Mouse (Mus musculus): ENCODE data around the gene Itln1. TPM values are rescaled to one million over a fixed set of nuclear protein-coding genes. Genes with fewer than 3 reads are reported as not detected.
A peak's percentile ranks its signal among the peaks of the same experiment; 100 is the strongest.

Itln1 gene
- polyA plus RNA-seq, 1 experiment from 2014 or later, result not detected

- DNase-seq (peak; percentile 73), ATAC-seq (ENCODE audit: insufficient read depth) (no peak)
- Histone ChIP-seq H3K4me3 (ENCODE audit: low read depth, low read length) (peak overlapping the region; percentile 6; the same call in 1 of the 2 replicates), H3K27ac (ENCODE audit: low read depth) (peak overlapping the region; percentile 96), H3K4me2 (peak overlapping the region; percentile 54), H3K9ac (peak overlapping the region; percentile 32; the same call in 1 of the 2 replicates), H3K27me3 (ENCODE audit: insufficient read depth, low read length) (no peaks in the 10 kb centered on the region), H3K9me3 (ENCODE audit: low read depth, low read length) (no peaks in the 10 kb centered on the region), H3K4me1 (ENCODE audit: insufficient read depth) (0 out of 2 replicates have a peak, but pooled peaks cover 3% of the 10 kb centered on the region), H3K36me3 (ENCODE audit: insufficient read depth) (no peaks in the 10 kb centered on the region)
- peak; percentile 70 for TF ChIP-seq CTCF (IDR thresholded peaks at IDR 0.05; ENCODE audit: low read depth)
- 5% methylated on average over 5 of the region's 5 CpGs for WGBS
Observed at GRCm38 (mm10) chr1:171501636-171502080, 33.4 kb downstream of the Itln1 start.

GRCm38 (mm10) chr1:171501016-171501610, 34.0 kb downstream of the Itln1 start:
- WGBS, result 51% methylated on average over 6 of the region's 6 CpGs
- 0 out of 2 replicates have a peak, but pooled peaks cover 3% of the 10 kb centered on the region for H3K4me1 ChIP-seq (ENCODE audit: insufficient read depth)
- ATAC-seq (ENCODE audit: insufficient read depth) (no peak), DNase-seq (no peak)
- no peaks in the 10 kb centered on the region for H3K36me3 ChIP-seq (ENCODE audit: insufficient read depth)
- no peak for TF ChIP-seq CTCF (IDR thresholded peaks at IDR 0.05; ENCODE audit: low read depth)
- H3K4me3 ChIP-seq (ENCODE audit: low read depth, low read length), result no peak overlapping the region
- H3K9ac ChIP-seq, result no peak overlapping the region
- H3K9me3 ChIP-seq (ENCODE audit: low read depth, low read length), result no peaks in the 10 kb centered on the region
- no peaks in the 10 kb centered on the region for H3K27me3 ChIP-seq (ENCODE audit: insufficient read depth, low read length)
- no peak overlapping the region; the same call in 1 of the 2 replicates for H3K4me2 ChIP-seq
- H3K27ac ChIP-seq (ENCODE audit: low read depth), result no peak overlapping the region

DNA sequence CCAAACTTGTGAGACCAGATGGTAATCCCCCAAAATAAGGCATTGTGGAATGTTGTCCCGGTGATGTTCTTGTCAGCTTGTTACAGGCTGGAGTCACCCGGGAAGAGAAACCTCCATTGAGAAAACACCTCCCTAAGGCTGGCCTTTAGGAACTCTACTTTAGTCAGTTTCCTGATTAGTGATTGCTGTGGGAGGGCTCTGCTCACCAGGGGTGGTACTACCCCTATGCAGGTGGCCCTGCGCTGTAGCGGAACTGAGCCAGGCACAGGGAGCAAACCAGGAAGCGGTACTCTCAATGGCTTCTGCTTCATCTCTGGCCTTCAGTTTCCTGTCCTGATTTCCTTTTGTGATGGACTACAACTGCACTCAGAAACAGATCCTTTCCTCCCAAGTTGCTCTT, 35.2 kb downstream of the Itln1 start:
- WGBS, result 73% methylated on average over 5 of the region's 5 CpGs
- no peak overlapping the region for H3K27ac ChIP-seq (ENCODE audit: low read depth)
- no peaks in the 10 kb centered on the region for H3K36me3 ChIP-seq (ENCODE audit: insufficient read depth)
- ATAC-seq (ENCODE audit: insufficient read depth) (no peak), DNase-seq (no peak)
- no peak overlapping the region for H3K4me2 ChIP-seq
- H3K9me3 ChIP-seq (ENCODE audit: low read depth, low read length), result no peaks in the 10 kb centered on the region
- 0 out of 2 replicates have a peak, but pooled peaks cover 3% of the 10 kb centered on the region for H3K4me1 ChIP-seq (ENCODE audit: insufficient read depth)
- no peaks in the 10 kb centered on the region for H3K27me3 ChIP-seq (ENCODE audit: insufficient read depth, low read length)
- no peak overlapping the region for H3K9ac ChIP-seq
- no peak for TF ChIP-seq CTCF (IDR thresholded peaks at IDR 0.05; ENCODE audit: low read depth)
- H3K4me3 ChIP-seq (ENCODE audit: low read depth, low read length), result no peak overlapping the region

GRCm38 (mm10) chr1:171495371-171495770, 39.7 kb downstream of the Itln1 start:
- no peak for ATAC-seq (ENCODE audit: insufficient read depth)
- H3K4me3 ChIP-seq (ENCODE audit: low read depth, low read length), result no peak overlapping the region
- no peak for DNase-seq

GRCm38 (mm10) chr1:171494241-171494640, 40.9 kb downstream of the Itln1 start:
- ATAC-seq (ENCODE audit: insufficient read depth) (no peak), DNase-seq (no peak)
- no peak overlapping the region for H3K27ac ChIP-seq (ENCODE audit: low read depth)
- H3K27me3 ChIP-seq (ENCODE audit: insufficient read depth, low read length), result no peaks in the 10 kb centered on the region
- H3K4me1 ChIP-seq (ENCODE audit: insufficient read depth), result no peaks in the 10 kb centered on the region
- no peaks in the 10 kb centered on the region for H3K36me3 ChIP-seq (ENCODE audit: insufficient read depth)
- no peak overlapping the region for H3K4me3 ChIP-seq (ENCODE audit: low read depth, low read length)
- no peak overlapping the region for H3K9ac ChIP-seq
- TF ChIP-seq CTCF (IDR thresholded peaks at IDR 0.05; ENCODE audit: low read depth), result no peak
- peaks cover 15% of the 10 kb centered on the region; the same call in 1 of the 2 replicates for H3K9me3 ChIP-seq (ENCODE audit: low read depth, low read length)
- H3K4me2 ChIP-seq, result no peak overlapping the region
- 93% methylated on average over 13 of the region's 13 CpGs for WGBS

More at GRCm38 (mm10) chr1:171495371-171495770, 39.7 kb downstream of the Itln1 start:
- no peak overlapping the region for H3K4me2 ChIP-seq
- peaks cover 11% of the 10 kb centered on the region; the same call in 1 of the 2 replicates for H3K9me3 ChIP-seq (ENCODE audit: low read depth, low read length)
- no peak overlapping the region for H3K9ac ChIP-seq
- H3K27ac ChIP-seq (ENCODE audit: low read depth), result no peak overlapping the region
- no peaks in the 10 kb centered on the region for H3K36me3 ChIP-seq (ENCODE audit: insufficient read depth)
- no peaks in the 10 kb centered on the region for H3K4me1 ChIP-seq (ENCODE audit: insufficient read depth)
- TF ChIP-seq CTCF (IDR thresholded peaks at IDR 0.05; ENCODE audit: low read depth), result no peak
- 87% methylated on average over 6 of the region's 6 CpGs for WGBS
- no peaks in the 10 kb centered on the region for H3K27me3 ChIP-seq (ENCODE audit: insufficient read depth, low read length)

GRCm38 (mm10) chr1:171478968-171479367, 56.1 kb downstream of the Itln1 start:
- peak; percentile 29; the same call in 1 of the 2 replicates for ATAC-seq (ENCODE audit: insufficient read depth)
- 36% methylated on average over 2 of the region's 2 CpGs for WGBS
- peak; percentile 84 for DNase-seq
- H3K36me3 ChIP-seq (ENCODE audit: insufficient read depth), result no peaks in the 10 kb centered on the region
- H3K9ac ChIP-seq, result no peak overlapping the region
- H3K27ac ChIP-seq (ENCODE audit: low read depth), result no peak overlapping the region
- H3K4me2 ChIP-seq, result no peak overlapping the region
- H3K9me3 ChIP-seq (ENCODE audit: low read depth, low read length), result peaks cover 4% of the 10 kb centered on the region; the same call in 1 of the 2 replicates
- H3K4me3 ChIP-seq (ENCODE audit: low read depth, low read length), result no peak overlapping the region
- H3K27me3 ChIP-seq (ENCODE audit: insufficient read depth, low read length), result no peaks in the 10 kb centered on the region
- H3K4me1 ChIP-seq (ENCODE audit: insufficient read depth), result 0 out of 2 replicates have a peak, but pooled peaks cover 2% of the 10 kb centered on the region
- TF ChIP-seq CTCF (IDR thresholded peaks at IDR 0.05; ENCODE audit: low read depth), result peak; percentile 84

DNA sequence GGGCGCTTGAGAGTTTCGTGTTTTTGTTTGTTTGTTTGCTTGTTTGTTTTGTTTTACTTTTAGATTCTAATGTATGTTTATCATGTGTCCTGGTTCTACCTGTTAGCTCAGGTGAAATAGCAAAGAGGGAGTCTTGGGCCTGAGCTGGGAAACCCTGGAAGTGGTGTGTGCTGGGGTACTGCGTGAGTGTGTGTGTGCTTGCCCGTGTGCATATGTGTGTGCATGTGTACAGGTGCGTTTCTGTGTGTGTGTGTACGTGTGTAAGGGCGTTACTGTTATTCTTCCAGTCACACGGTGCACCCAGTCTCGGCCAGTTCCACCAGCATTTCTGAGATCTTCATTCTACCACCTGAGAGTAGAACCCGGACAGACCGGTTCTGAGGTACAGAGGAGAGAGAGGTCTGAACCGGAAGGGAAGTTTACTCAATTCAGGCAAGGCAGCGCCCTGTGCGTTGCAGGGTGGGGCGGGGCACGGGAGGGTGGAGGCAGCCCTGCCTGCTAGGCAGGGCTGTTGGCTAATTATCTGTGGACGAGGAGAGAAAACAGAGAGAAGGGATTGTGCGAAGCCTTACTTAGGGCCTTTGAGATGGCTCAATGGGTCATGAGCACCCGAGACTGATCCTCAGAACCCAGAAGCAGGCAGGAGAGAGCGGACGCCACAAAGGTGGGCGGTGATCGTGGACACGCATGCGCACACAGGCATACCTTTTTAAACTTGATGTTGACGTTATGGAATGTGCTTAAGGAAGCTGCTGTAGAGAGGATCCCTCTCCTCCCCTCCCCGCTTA, 57.1 kb downstream of the Itln1 start:
- no peaks in the 10 kb centered on the region for H3K36me3 ChIP-seq (ENCODE audit: insufficient read depth)
- peak; percentile 68 for DNase-seq
- no peaks in the 10 kb centered on the region for H3K27me3 ChIP-seq (ENCODE audit: insufficient read depth, low read length)
- peak overlapping the region; percentile 67 for H3K27ac ChIP-seq (ENCODE audit: low read depth)
- peak overlapping the region; percentile 21; the same call in 1 of the 2 replicates for H3K9ac ChIP-seq
- 43% methylated on average over 27 of the region's 27 CpGs for WGBS
- H3K4me1 ChIP-seq (ENCODE audit: insufficient read depth), result 0 out of 2 replicates have a peak, but pooled peaks cover 2% of the 10 kb centered on the region
- peak overlapping the region; percentile 32 for H3K4me3 ChIP-seq (ENCODE audit: low read depth, low read length)
- peak; percentile 89 for ATAC-seq (ENCODE audit: insufficient read depth)
- H3K9me3 ChIP-seq (ENCODE audit: low read depth, low read length), result peaks cover 3% of the 10 kb centered on the region; the same call in 1 of the 2 replicates
- no peak for TF ChIP-seq CTCF (IDR thresholded peaks at IDR 0.05; ENCODE audit: low read depth)
- peak overlapping the region; percentile 51 for H3K4me2 ChIP-seq

Measured in lung, embryonic 14.5 days (tissue).